Mouse (Mus musculus): ENCODE measurements around the gene Bach1. TPM values are rescaled to one million over a fixed set of nuclear protein-coding genes. Genes with fewer than 3 reads are reported as not detected.

The Bach1 gene
- 0.73 and 0.85 TPM in 2 replicates for polyA plus RNA-seq (2012)

DNA sequence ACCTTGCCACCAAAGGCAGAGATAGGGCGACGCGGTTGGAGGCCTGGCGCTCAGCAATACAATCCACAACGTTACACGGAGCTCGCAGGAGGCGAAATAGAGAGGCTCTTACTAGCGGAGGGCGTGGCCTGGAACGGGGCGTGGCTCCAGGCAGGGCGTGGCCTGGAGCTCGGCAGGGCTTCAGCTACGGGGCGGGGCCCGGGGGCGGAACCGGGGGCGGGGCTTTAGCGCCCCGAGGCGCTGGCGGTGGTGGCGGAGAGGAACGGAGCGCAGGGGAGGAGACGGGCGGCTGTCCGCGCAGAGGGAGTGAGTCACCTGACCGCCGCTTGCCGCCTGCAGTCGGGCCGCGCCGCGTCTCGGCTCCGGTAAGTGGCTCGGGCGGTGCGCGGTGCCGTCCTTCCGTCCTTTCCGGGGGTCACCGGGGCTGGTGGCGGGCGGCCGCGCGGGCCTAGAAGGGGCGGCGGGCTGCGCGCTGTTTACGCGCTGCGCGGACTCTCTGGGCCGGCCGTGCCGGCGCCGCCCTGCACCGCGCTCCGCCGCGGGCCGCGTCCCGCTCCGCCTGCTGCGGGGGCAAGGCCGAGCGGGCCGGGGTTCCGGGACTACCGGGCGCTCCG is at the start of gene Bach1:
Bach1 (plus strand) TSS at position 254 of the 614 bp plus-strand sequence.
- Histone ChIP-seq H3K4me1 (ENCODE audit: control insufficient read depth) (peaks cover 58% of the 10 kb centered on the region), H3K4me3 (replicated peaks) (peak within 1 kb of the TSS; percentile 89)

DNA sequence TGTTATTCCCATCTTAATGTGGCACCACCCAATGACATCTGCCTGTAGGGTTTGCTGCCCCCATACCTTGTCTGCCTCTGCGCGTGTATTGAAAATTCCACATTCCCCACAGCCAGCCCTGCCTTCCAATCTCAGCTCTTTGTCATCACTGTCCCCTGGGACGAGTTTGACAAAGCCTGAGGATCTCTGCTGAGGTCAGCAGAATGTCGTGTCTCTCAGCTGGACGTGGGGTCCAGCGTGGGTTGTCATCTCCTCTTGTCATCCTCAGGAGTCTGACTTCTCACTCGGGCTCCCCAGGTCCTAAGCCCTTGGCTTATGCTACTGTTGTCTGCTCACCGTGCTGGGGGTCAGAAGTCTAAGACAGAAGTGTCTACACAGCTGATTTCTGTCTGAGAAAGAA is 46.4 kb upstream of the Bach1 start:
- TF ChIP-seq GATA1 (IDR thresholded peaks at IDR 0.05; ENCODE audit: low read length) (no peak), TAL1 (IDR thresholded peaks at IDR 0.05; ENCODE audit: low read length) (no peak)
- Histone ChIP-seq H3K27me3 (ENCODE audit: control insufficient read depth) (no peaks in the 10 kb centered on the region), H3K4me3 (replicated peaks) (no peak overlapping the region), H3K4me1 (ENCODE audit: control insufficient read depth) (no peaks in the 10 kb centered on the region), H3K9me3 (ENCODE audit: control insufficient read depth, low read length) (no peaks in the 10 kb centered on the region), H3K36me3 (ENCODE audit: control insufficient read depth) (no peaks in the 10 kb centered on the region)

More for the DNA sequence above, at the start of gene Bach1:
- Histone ChIP-seq H3K9me3 (ENCODE audit: control insufficient read depth, low read length) (no peaks in the 10 kb centered on the region), H3K36me3 (ENCODE audit: control insufficient read depth) (peaks cover 19% of the 10 kb centered on the region), H3K27me3 (ENCODE audit: control insufficient read depth) (no peaks in the 10 kb centered on the region)
- no peak for TF ChIP-seq TAL1 (IDR thresholded peaks at IDR 0.05; ENCODE audit: low read length)
- no peak for TF ChIP-seq GATA1 (IDR thresholded peaks at IDR 0.05; ENCODE audit: low read length)

DNA sequence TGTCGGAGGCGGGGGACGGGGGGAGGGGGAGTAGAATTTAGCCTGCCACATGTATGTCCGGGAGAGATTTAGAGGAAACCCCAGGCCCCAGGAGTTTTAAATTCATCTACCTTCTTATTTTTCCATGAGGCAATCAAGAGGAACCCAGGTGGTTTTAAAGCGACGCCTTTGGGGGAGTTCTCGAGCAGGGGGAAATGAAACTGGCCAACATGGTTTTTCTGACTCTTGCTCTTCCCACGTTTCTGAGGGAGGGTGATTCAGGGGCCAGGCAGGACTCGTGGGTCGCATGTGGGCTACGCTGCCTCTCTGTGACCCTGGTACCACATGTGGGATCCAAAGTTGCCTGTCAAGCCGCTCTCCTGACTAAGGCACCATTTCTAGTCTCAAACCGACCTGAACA is 45.8 kb upstream of the Bach1 start:
- TF ChIP-seq TAL1 (IDR thresholded peaks at IDR 0.05; ENCODE audit: low read length) (no peak), GATA1 (IDR thresholded peaks at IDR 0.05; ENCODE audit: low read length) (no peak)
- Histone ChIP-seq H3K27me3 (ENCODE audit: control insufficient read depth) (no peaks in the 10 kb centered on the region), H3K9me3 (ENCODE audit: control insufficient read depth, low read length) (no peaks in the 10 kb centered on the region), H3K36me3 (ENCODE audit: control insufficient read depth) (no peaks in the 10 kb centered on the region), H3K4me1 (ENCODE audit: control insufficient read depth) (no peaks in the 10 kb centered on the region), H3K4me3 (replicated peaks) (no peak overlapping the region)

DNA sequence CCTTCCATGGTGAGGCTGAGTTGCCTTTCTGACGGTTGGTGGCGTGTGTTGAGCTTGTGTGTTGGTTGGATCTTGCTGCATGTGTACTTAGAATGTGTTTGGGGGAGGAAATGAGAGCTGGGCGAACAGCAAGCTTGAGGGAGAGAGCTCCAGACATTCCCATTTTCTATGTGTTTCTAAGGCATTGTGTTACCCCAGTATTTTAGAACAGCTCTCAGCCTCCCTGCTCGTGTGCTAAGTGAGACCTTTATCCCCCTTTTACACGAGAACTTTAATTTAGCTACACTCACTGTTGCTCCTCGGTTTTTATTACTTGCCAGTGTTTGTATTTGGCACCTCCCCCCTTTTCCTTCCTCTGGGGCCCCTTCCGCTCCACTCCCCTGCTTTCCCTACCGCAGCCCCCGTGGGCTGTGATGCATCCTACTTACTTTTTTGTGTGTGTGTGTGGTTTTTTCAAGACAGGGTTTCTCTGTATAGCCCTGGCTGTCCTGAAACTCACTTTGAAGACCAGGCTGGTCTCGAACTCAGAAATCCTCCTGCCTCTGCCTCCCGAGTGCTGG is 44.6 kb upstream of the Bach1 start:
- H3K4me3 ChIP-seq (replicated peaks) = no peak overlapping the region
- no peaks in the 10 kb centered on the region for H3K9me3 ChIP-seq (ENCODE audit: control insufficient read depth, low read length)

DNA sequence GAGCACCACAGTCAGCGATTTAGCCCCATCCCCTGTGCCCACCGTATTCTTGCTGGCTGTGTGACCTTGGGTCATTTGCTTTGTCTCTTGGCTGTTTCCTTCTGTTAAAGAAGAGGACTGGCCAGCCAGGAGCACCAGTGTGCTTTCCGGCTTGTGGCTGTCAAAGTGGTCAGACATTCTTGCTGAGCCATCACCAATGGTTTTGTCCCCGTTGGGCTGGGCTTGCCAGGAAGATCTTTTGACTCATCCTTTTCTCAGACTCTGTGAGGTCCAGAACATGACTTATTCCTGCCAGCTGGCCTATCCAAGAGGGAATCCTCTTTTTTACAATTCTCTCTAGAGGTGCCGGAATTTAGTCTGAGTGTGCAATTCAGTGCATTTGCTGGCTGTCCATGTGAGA is 43.7 kb upstream of the Bach1 start:
- Histone ChIP-seq H3K36me3 (ENCODE audit: control insufficient read depth) (no peaks in the 10 kb centered on the region), H3K27me3 (ENCODE audit: control insufficient read depth) (no peaks in the 10 kb centered on the region), H3K4me1 (ENCODE audit: control insufficient read depth) (no peaks in the 10 kb centered on the region), H3K9me3 (ENCODE audit: control insufficient read depth, low read length) (no peaks in the 10 kb centered on the region), H3K4me3 (replicated peaks) (no peak overlapping the region)
- TF ChIP-seq GATA1 (IDR thresholded peaks at IDR 0.05; ENCODE audit: low read length) = no peak
- TF ChIP-seq TAL1 (IDR thresholded peaks at IDR 0.05; ENCODE audit: low read length) = no peak

More for the DNA sequence above, 44.6 kb upstream of the Bach1 start:
- no peak for TF ChIP-seq GATA1 (IDR thresholded peaks at IDR 0.05; ENCODE audit: low read length)
- no peak for TF ChIP-seq TAL1 (IDR thresholded peaks at IDR 0.05; ENCODE audit: low read length)
- Histone ChIP-seq H3K4me1 (ENCODE audit: control insufficient read depth) (no peaks in the 10 kb centered on the region), H3K36me3 (ENCODE audit: control insufficient read depth) (no peaks in the 10 kb centered on the region), H3K27me3 (ENCODE audit: control insufficient read depth) (no peaks in the 10 kb centered on the region)

DNA sequence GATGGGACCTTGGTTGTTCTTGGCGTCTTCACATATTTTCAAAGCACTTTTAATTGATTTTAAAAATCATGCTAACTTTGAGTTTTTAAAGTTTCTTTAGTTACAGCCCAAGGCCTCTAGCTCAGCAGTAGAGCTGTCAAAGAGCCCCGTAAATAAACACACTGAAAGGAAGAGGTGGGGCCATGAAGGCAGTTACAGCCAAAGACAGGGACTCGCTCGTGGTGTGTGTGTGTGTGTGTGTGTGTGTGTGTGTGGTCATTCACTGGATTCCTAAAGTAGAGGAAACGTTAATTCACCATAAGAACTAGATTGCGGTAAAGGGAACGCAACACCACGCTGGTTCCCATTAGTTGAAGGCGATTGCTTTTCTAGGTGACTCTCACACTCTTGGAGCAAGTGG is 43.2 kb upstream of the Bach1 start:
- Histone ChIP-seq H3K36me3 (ENCODE audit: control insufficient read depth) (no peaks in the 10 kb centered on the region), H3K4me1 (ENCODE audit: control insufficient read depth) (no peaks in the 10 kb centered on the region), H3K27me3 (ENCODE audit: control insufficient read depth) (no peaks in the 10 kb centered on the region), H3K4me3 (replicated peaks) (no peak overlapping the region), H3K9me3 (ENCODE audit: control insufficient read depth, low read length) (no peaks in the 10 kb centered on the region)
- TF ChIP-seq TAL1 (IDR thresholded peaks at IDR 0.05; ENCODE audit: low read length) (no peak), GATA1 (IDR thresholded peaks at IDR 0.05; ENCODE audit: low read length) (no peak)

DNA sequence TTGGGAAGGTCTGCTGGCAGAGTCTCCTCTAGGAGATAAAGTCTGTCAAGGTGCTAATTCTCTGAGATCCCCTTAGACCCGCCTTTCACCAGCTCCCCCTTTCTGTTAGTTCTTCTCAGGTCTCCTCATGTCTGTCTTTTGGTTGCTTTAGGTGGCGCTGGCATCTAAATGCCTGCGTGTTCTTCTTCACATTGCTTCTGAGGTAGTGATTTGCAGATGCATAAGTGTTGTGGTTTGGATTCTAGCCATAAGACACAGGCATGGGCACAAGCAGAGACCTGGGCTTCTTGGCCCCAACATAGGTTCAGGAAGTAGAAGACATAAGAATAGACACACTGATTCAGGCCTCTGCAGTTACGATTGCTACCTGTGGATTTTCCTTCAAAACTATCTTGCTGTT is 42.0 kb upstream of the Bach1 start:
- TF ChIP-seq GATA1 (IDR thresholded peaks at IDR 0.05; ENCODE audit: low read length) = no peak
- TF ChIP-seq TAL1 (IDR thresholded peaks at IDR 0.05; ENCODE audit: low read length) = no peak
- Histone ChIP-seq H3K4me3 (replicated peaks) (no peak overlapping the region), H3K36me3 (ENCODE audit: control insufficient read depth) (no peaks in the 10 kb centered on the region), H3K9me3 (ENCODE audit: control insufficient read depth, low read length) (no peaks in the 10 kb centered on the region), H3K27me3 (ENCODE audit: control insufficient read depth) (peaks cover 4% of the 10 kb centered on the region; the same call in 1 of the 2 replicates), H3K4me1 (ENCODE audit: control insufficient read depth) (no peaks in the 10 kb centered on the region; the same call in 1 of the 2 replicates)

DNA sequence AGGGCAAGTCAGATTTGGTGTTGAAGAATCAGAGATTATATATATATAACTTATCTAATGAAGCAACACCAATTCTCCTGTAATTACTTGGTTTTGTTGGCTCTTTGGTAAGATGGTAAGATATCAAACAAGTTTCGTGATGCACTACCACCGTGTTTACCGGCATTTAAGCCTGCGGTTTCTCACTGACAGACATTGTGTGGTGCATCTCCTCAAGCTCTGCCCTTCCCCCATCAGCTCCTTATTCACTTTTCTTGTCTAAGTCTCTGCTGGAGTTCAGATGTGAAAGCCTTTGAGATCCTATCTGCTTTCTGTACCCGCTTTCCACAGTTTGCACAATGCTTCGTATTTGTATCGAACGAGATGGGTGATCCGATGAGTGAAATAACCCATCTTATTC is 41.5 kb upstream of the Bach1 start:
- Histone ChIP-seq H3K4me3 (replicated peaks) (no peak overlapping the region), H3K4me1 (ENCODE audit: control insufficient read depth) (no peaks in the 10 kb centered on the region; the same call in 1 of the 2 replicates)

DNA sequence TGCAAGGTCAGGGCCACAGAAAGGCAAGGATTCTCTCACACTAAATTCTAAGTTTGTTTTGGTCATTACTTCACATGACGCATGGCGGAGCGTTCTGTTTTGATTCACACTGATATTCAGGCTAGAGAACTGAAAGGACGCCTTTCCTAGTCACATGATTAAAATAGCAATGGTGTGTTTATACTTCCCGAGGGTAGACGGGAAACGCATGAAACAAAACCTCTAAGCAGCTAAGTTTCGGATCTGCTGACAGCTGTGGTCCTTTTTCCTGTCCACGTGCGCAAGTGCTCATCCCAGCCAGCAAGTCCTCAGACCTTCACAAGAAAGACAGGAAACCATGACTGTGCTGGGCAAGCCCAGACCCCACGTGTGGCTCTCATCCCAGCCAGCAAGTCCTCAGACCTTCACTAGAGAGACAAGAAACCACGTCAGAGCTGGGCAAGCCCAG is 37.7 kb upstream of the Bach1 start:
- Histone ChIP-seq H3K4me1 (ENCODE audit: control insufficient read depth) (no peaks in the 10 kb centered on the region; the same call in 1 of the 2 replicates), H3K36me3 (ENCODE audit: control insufficient read depth) (no peaks in the 10 kb centered on the region), H3K9me3 (ENCODE audit: control insufficient read depth, low read length) (no peaks in the 10 kb centered on the region), H3K27me3 (ENCODE audit: control insufficient read depth) (peaks cover 4% of the 10 kb centered on the region; the same call in 1 of the 2 replicates), H3K4me3 (replicated peaks) (no peak overlapping the region)
- no peak for TF ChIP-seq TAL1 (IDR thresholded peaks at IDR 0.05; ENCODE audit: low read length)

More for the DNA sequence above, 41.5 kb upstream of the Bach1 start:
- TF ChIP-seq GATA1 (IDR thresholded peaks at IDR 0.05; ENCODE audit: low read length) (no peak), TAL1 (IDR thresholded peaks at IDR 0.05; ENCODE audit: low read length) (no peak)
- Histone ChIP-seq H3K9me3 (ENCODE audit: control insufficient read depth, low read length) (no peaks in the 10 kb centered on the region), H3K36me3 (ENCODE audit: control insufficient read depth) (no peaks in the 10 kb centered on the region), H3K27me3 (ENCODE audit: control insufficient read depth) (peaks cover 4% of the 10 kb centered on the region; the same call in 1 of the 2 replicates)
